Mouse (Mus musculus): ENCODE data around the gene Mtnr1a.

Mtnr1a gene

DNA sequence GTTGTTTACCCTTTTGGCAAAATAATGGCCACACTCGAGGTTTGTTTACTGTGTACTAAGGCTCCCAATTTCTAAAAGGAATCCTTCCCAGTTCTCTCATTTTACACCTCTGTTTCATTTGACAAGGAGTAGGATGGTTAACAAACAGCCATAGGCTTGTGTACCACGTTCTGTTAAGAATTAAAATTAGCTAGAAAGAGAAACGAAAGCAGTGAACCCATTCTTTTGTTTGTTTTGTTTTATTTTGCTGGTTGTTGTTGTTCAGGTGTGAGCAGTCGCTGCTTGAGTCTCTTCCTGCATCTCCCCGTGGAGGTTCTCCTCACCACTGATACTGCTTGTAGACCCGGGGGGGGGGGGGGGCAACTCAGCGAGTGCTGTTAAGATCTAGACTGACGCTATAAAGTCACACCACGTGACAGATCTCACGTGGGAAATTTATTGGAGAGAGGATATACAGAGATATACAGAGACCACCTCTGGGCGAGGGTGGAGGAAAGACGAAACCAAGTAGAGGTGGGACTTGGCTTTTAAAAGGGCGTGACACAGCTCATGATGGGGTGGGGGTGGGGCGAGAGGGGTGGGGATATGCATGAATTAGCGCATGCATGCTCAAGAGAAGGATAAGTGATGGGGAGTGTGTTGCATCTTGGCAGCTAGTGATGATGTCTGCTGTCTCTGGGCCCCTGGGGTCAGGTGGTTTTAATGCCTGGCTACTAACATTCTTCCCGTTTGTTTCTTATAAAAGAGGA is 41.3 kb downstream of the Mtnr1a start:
- no peak for DNase-seq (ENCODE audit: low spot score)

DNA sequence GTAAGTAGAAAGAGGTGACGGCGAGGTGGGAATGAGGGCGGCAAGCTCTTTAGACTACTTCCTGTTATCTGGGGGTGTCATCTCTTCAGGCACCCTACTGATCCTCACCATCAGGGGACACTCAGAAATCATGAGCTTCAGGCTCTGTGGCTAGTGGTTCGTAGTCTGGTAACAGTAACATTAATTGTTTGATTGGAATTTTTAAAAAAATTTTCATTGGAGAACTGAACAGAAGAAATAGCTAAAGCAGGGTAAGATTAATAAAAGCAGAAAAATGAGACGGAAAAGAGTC is 41.8 kb downstream of the Mtnr1a start:
- no peak for DNase-seq (ENCODE audit: low spot score)

DNA sequence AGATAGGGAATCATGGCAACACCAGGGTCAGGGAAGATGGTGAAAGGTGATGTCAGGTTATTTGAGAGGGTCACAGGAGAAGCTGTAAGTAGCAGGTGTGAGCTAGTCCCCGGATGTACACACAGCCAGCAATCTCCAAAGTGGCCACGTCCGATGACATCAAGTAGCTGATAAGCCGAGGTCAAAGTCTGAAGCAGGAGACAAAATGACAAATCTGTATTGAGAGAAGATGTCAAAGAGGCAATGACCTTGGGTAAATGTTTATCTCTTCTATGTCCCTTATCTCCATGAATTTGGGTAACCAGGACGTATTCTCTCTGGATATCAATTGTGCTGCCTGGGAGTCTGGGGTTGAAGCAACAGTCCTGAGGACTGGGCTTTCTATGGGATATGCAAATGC is 42.9 kb downstream of the Mtnr1a start:
- no peak for DNase-seq (ENCODE audit: low spot score)

DNA sequence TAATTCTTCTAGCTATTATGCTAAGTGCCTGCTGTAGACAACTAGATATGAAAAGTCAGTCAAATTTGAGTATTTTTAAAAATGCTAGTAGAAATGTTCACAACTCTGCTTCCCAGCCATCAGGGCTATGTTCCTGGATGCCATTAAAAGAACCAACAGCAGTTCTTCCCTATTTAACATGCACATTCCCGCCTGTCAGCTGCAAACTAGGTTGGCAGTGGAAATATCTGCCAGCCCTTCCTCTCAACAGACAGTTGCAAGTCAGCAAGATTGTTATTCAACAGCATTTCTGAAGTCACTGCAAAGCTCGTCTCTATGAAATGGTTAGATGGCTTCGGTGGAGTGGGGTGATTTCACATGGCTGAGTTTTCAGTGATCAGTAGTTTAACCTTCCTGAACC is 48.7 kb downstream of the Mtnr1a start:
- no peak for DNase-seq (ENCODE audit: low spot score)

DNA sequence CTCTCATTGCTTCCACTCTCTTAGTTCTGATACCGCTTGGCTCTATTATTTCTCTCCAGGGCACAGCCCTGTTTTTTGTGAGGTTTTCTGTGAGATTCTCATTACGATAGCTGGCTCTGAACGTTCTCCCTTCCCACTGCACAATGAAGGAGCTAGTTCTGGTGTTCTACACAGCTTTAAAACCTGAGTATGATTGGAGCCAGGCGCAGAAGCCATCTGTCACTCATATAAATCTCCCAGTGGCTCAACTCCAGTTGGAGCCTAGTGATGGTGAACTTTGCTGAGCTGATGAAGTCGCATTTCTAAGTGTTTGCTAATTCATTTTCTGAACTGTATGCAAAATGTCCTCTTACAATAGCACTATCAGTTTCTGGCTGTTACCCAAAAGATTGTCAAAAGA is 56.7 kb downstream of the Mtnr1a start:
- DNase-seq (ENCODE audit: low spot score) = no peak
